Mouse (Mus musculus): ENCODE results near the gene Gng12.
"Not testable (repeated sequence)": the region's sequence is repeated elsewhere in the genome, so short reads cannot be mapped to it uniquely, and the experiment has no call there.

DNA sequence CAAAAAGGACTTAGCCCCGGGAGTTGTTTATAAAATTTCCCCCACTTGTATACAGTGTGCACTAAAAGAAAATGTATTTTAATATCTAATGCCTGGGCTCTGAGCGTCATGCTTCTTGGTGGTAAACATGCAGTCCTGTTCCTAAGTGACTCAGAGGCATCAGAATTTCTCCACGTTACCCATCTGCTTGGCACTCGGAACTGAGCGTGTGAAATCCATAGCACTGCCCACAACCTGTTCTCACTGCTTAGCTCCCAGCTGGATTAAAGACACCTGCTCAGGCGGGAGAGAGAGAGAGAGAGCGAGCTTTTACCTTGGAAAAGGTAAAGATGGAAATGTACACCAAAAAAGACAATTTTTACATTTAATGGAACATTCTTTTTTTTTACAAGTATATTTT, 122.8 kb downstream of the Gng12 start:
- not testable (repeated sequence) for TF ChIP-seq CTCF (IDR thresholded peaks at IDR 0.05; ENCODE audit: low read depth); EP300 (optimal IDR thresholded peaks at IDR 0.05)

Data from stomach, postnatal 0 days (tissue).